Mouse (Mus musculus): ENCODE results near the gene Ccng1.
"Not testable (repeated sequence)": the region's sequence is repeated elsewhere in the genome, so short reads cannot be mapped to it uniquely, and the experiment has no call there.

The Ccng1 gene

GRCm38 (mm10) chr11:40732997-40733338, 22.1 kb downstream of the Ccng1 start:
- no peak for DNase-seq (ENCODE audit: extremely low read depth, insufficient read length, low spot score)

- no peak for DNase-seq (ENCODE audit: extremely low read depth, insufficient read length, low spot score)
Measured at GRCm38 (mm10) chr11:40718324-40718723, 36.8 kb downstream of the Ccng1 start.

GRCm38 (mm10) chr11:40715524-40715923, 39.6 kb downstream of the Ccng1 start:
- no peak for DNase-seq (ENCODE audit: extremely low read depth, insufficient read length, low spot score)

GRCm38 (mm10) chr11:40713858-40714257, 41.3 kb downstream of the Ccng1 start:
- DNase-seq (ENCODE audit: extremely low read depth, insufficient read length, low spot score), result no peak

GRCm38 (mm10) chr11:40709899-40710298, 45.2 kb downstream of the Ccng1 start:
- not testable (repeated sequence) for DNase-seq (ENCODE audit: extremely low read depth, insufficient read length, low spot score)

Data from 3134 (cell line).